Mouse (Mus musculus): ENCODE measurements around the gene Kif6. TPM values are rescaled to one million over a fixed set of nuclear protein-coding genes. Genes with fewer than 3 reads are reported as not detected.

The Kif6 gene
- polyA plus RNA-seq, 1 experiment, result not detected

- Histone ChIP-seq H3K27ac (ENCODE audit: insufficient read depth, low read depth, low read length) (no peak overlapping the region), H3K4me3 (ENCODE audit: insufficient read depth, low read length) (no peak overlapping the region), H3K4me1 (ENCODE audit: control insufficient read depth, insufficient read depth, low read length) (no peaks in the 10 kb centered on the region)
- no peak for TF ChIP-seq POLR2A (IDR thresholded peaks at IDR 0.05; ENCODE audit: borderline replicate concordance, low read depth, low read length)
- TF ChIP-seq CTCF (IDR thresholded peaks at IDR 0.05; ENCODE audit: low read depth, low read length), result no peak
These were observed 75.9 kb downstream of the Kif6 start for GRCm38 (mm10) chr17:49690607-49691454.

- no peak overlapping the region for H3K27ac ChIP-seq (ENCODE audit: insufficient read depth, low read depth, low read length)
- no peak for TF ChIP-seq CTCF (IDR thresholded peaks at IDR 0.05; ENCODE audit: low read depth, low read length)
- TF ChIP-seq POLR2A (IDR thresholded peaks at IDR 0.05; ENCODE audit: borderline replicate concordance, low read depth, low read length), result no peak
- no peak overlapping the region for H3K4me3 ChIP-seq (ENCODE audit: insufficient read depth, low read length)
- no peaks in the 10 kb centered on the region for H3K4me1 ChIP-seq (ENCODE audit: control insufficient read depth, insufficient read depth, low read length)
These were observed 76.5 kb downstream of the Kif6 start for GRCm38 (mm10) chr17:49691455-49691805.

GRCm38 (mm10) chr17:49693206-49693605 lies 78.3 kb downstream of the Kif6 start:
- Histone ChIP-seq H3K27ac (ENCODE audit: insufficient read depth, low read depth, low read length) (no peak overlapping the region), H3K4me1 (ENCODE audit: control insufficient read depth, insufficient read depth, low read length) (no peaks in the 10 kb centered on the region), H3K4me3 (ENCODE audit: insufficient read depth, low read length) (no peak overlapping the region)
- no peak for TF ChIP-seq CTCF (IDR thresholded peaks at IDR 0.05; ENCODE audit: low read depth, low read length)
- no peak for TF ChIP-seq POLR2A (IDR thresholded peaks at IDR 0.05; ENCODE audit: borderline replicate concordance, low read depth, low read length)

- Histone ChIP-seq H3K4me3 (ENCODE audit: insufficient read depth, low read length) (no peak overlapping the region), H3K27ac (ENCODE audit: insufficient read depth, low read depth, low read length) (no peak overlapping the region), H3K4me1 (ENCODE audit: control insufficient read depth, insufficient read depth, low read length) (no peaks in the 10 kb centered on the region)
- TF ChIP-seq POLR2A (IDR thresholded peaks at IDR 0.05; ENCODE audit: borderline replicate concordance, low read depth, low read length) (no peak), CTCF (IDR thresholded peaks at IDR 0.05; ENCODE audit: low read depth, low read length) (no peak)
These were observed 82.3 kb downstream of the Kif6 start for GRCm38 (mm10) chr17:49697220-49697619.

GRCm38 (mm10) chr17:49703492-49704249 lies 88.7 kb downstream of the Kif6 start:
- Histone ChIP-seq H3K27ac (ENCODE audit: insufficient read depth, low read depth, low read length) (no peak overlapping the region), H3K4me3 (ENCODE audit: insufficient read depth, low read length) (no peak overlapping the region), H3K4me1 (ENCODE audit: control insufficient read depth, insufficient read depth, low read length) (no peaks in the 10 kb centered on the region)
- TF ChIP-seq POLR2A (IDR thresholded peaks at IDR 0.05; ENCODE audit: borderline replicate concordance, low read depth, low read length) (no peak), CTCF (IDR thresholded peaks at IDR 0.05; ENCODE audit: low read depth, low read length) (no peak)

GRCm38 (mm10) chr17:49709192-49709591 lies 94.3 kb downstream of the Kif6 start:
- no peak for TF ChIP-seq POLR2A (IDR thresholded peaks at IDR 0.05; ENCODE audit: borderline replicate concordance, low read depth, low read length)
- TF ChIP-seq CTCF (IDR thresholded peaks at IDR 0.05; ENCODE audit: low read depth, low read length), result no peak
- no peaks in the 10 kb centered on the region for H3K4me1 ChIP-seq (ENCODE audit: control insufficient read depth, insufficient read depth, low read length)
- H3K4me3 ChIP-seq (ENCODE audit: insufficient read depth, low read length), result no peak overlapping the region
- no peak overlapping the region for H3K27ac ChIP-seq (ENCODE audit: insufficient read depth, low read depth, low read length)

GRCm38 (mm10) chr17:49710101-49710630 lies 95.2 kb downstream of the Kif6 start:
- Histone ChIP-seq H3K4me3 (ENCODE audit: insufficient read depth, low read length) (no peak overlapping the region), H3K4me1 (ENCODE audit: control insufficient read depth, insufficient read depth, low read length) (no peaks in the 10 kb centered on the region), H3K27ac (ENCODE audit: insufficient read depth, low read depth, low read length) (no peak overlapping the region)
- no peak for TF ChIP-seq POLR2A (IDR thresholded peaks at IDR 0.05; ENCODE audit: borderline replicate concordance, low read depth, low read length)
- no peak for TF ChIP-seq CTCF (IDR thresholded peaks at IDR 0.05; ENCODE audit: low read depth, low read length)

- no peak overlapping the region for H3K27ac ChIP-seq (ENCODE audit: insufficient read depth, low read depth, low read length)
- no peaks in the 10 kb centered on the region for H3K4me1 ChIP-seq (ENCODE audit: control insufficient read depth, insufficient read depth, low read length)
- no peak overlapping the region for H3K4me3 ChIP-seq (ENCODE audit: insufficient read depth, low read length)
- TF ChIP-seq POLR2A (IDR thresholded peaks at IDR 0.05; ENCODE audit: borderline replicate concordance, low read depth, low read length) (no peak), CTCF (IDR thresholded peaks at IDR 0.05; ENCODE audit: low read depth, low read length) (no peak)
These were observed 111.3 kb downstream of the Kif6 start for GRCm38 (mm10) chr17:49726206-49726605.

- TF ChIP-seq POLR2A (IDR thresholded peaks at IDR 0.05; ENCODE audit: borderline replicate concordance, low read depth, low read length) (no peak), CTCF (IDR thresholded peaks at IDR 0.05; ENCODE audit: low read depth, low read length) (no peak)
- no peaks in the 10 kb centered on the region for H3K4me1 ChIP-seq (ENCODE audit: control insufficient read depth, insufficient read depth, low read length)
- no peak overlapping the region for H3K27ac ChIP-seq (ENCODE audit: insufficient read depth, low read depth, low read length)
- H3K4me3 ChIP-seq (ENCODE audit: insufficient read depth, low read length), result no peak overlapping the region
These were observed 112.0 kb downstream of the Kif6 start for GRCm38 (mm10) chr17:49726976-49727375.

Data from bone marrow macrophage, adult 2 months (primary cell).